Mouse (Mus musculus) forelimb bud, embryonic 11.5 days (tissue): Measurements from ENCODE around the gene Bnipl.

Experiments
- DNase-seq: peaks from one replicate; pipeline ENCODE4 v3.0.0-alpha.2; 2012; ENCODE audit warnings: low read depth, low spot score

Bnipl gene

DNA sequence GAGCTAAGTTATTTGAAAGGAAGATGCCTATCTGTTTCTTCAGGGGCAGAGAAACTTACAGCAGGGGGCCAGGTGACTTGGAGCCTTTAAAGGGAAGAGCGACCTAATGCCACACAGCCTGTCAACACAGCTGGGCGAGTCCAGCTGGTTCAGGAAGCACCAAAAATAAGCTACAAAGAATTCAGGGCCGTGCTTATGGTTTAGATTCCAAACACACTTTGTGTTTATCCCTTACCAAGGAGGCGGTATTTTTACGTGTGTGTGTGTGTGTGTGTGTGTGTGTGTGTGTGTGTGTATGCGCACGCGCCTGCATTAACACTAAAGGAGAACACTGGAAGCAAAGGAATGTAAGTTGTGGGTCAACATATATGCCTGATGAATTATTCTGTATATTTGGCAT is 29.8 kb upstream of the Bnipl start:
- DNase-seq, result no peak

DNA sequence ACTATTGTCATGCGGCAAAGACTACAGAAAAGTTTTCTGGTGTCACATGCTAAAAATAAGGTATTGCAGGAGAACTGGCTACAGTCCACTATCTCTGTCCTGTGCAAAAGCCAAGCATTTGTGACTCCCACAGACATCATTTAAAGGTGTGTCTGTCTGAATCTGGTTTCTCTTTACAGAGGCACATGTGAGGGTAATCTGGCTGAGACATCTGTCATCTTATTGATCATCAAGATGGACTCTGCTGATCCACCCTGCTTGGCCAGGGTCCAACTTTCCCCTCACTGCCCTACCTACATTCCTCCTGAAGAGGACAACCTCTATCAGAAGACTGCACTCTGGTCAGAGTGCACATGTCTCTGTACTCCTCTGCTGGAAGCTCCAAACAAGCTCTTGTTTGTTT is 26.2 kb upstream of the Bnipl start:
- no peak for DNase-seq

GRCm38 (mm10) chr3:95276428-95276934 is 25.5 kb upstream of the Bnipl start:
- DNase-seq, result no peak

GRCm38 (mm10) chr3:95275161-95275560 is 24.2 kb upstream of the Bnipl start:
- DNase-seq, result no peak

GRCm38 (mm10) chr3:95274453-95274852 is 23.5 kb upstream of the Bnipl start:
- DNase-seq, result no peak

DNA sequence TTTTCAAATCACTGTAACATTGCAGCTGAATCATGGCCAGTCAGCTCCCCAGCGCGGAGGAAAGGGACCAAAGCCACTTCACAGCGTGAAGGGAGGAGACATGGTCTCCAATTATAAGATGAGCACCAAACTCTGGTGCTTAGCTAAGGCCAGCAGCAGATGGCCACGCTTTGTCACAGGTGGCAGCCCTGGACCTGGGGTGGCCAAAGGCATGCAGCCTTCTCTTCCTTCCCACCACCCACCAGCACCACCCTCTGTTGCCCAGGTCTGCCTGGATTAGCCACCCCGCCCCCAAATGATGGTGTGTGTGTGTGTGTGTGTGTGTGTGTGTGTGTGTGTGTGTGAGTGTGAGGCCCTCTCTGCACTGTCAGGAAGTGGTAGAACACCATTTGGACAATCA is 22.5 kb upstream of the Bnipl start:
- no peak for DNase-seq

DNA sequence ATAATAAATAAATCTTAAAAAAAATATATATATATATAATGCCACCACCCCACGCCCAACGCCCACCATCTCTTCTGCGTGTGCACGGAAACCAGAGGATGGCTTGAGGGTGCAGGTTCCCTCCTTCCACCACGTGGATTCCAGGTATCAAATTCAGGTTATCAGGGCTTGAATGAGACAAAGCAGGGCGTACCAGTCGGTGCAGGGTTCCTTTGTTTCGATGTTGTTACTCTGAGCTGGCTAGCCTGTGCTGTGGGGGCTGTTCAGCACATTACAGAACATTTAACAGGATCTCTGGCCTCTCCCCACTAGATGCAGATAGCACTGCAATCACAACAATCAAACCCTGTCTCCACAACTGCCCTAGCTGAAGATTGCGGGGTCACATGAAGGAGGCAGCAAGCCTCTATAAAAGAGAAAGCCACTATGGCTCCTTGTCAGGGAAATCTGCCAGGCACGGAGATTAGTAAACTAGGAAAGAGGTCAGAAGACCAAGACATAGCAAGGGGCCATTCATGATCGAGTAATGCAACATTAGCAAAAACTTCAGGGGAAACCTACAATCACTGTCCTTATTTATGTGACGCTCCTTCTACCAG is 19.9 kb upstream of the Bnipl start:
- no peak for DNase-seq

- no peak for DNase-seq
Observed at GRCm38 (mm10) chr3:95269789-95270188, 18.8 kb upstream of the Bnipl start.

GRCm38 (mm10) chr3:95267855-95268254 is 16.9 kb upstream of the Bnipl start:
- DNase-seq, result no peak

GRCm38 (mm10) chr3:95266052-95266451 is 15.1 kb upstream of the Bnipl start:
- DNase-seq, result no peak

DNA sequence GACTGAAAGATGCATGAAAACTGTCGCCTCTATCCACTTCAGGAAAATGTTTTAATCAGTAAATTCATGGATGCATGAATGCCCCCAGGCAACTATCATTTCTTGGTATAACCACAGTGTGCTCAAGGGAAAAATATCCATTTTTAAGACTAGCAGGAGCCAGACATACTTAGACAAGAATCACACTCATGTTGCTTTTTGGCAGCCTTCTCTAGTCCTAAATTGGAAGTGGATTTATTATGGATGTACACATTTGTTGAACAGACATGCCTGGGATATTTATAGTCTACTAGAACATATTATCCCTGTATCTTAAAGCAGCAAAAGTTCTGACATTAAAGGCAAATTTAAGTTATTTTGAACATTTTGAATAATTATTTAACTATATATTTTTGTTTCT is 13.7 kb upstream of the Bnipl start:
- no peak for DNase-seq

- peak; percentile 62 for DNase-seq
Observed at GRCm38 (mm10) chr3:95263089-95263739, 12.2 kb upstream of the Bnipl start.

DNA sequence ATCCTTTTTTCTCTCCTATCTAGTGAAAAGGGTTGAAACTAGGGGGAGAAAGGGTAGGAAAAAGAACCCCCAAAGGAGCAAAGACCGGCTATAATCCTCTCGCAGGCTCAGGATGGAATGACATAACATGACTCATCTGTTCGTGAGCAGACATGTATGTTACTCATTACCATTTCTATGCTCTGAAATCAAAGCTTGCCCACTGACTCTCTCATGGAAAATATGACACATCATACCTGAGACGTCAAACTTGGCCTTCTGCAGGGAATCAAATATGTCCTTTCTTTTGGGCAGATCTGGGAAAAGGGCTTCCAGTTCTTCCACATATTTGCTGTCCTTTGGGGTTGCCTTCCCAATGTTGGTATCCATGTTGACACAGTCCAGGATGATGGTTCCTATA is 11.0 kb upstream of the Bnipl start:
- no peak for DNase-seq

- no peak for DNase-seq
Observed at GRCm38 (mm10) chr3:95256931-95257330, 5.9 kb upstream of the Bnipl start.

GRCm38 (mm10) chr3:95250361-95250760 is 632 bp downstream of the Bnipl start:
- DNase-seq, result no peak

DNA sequence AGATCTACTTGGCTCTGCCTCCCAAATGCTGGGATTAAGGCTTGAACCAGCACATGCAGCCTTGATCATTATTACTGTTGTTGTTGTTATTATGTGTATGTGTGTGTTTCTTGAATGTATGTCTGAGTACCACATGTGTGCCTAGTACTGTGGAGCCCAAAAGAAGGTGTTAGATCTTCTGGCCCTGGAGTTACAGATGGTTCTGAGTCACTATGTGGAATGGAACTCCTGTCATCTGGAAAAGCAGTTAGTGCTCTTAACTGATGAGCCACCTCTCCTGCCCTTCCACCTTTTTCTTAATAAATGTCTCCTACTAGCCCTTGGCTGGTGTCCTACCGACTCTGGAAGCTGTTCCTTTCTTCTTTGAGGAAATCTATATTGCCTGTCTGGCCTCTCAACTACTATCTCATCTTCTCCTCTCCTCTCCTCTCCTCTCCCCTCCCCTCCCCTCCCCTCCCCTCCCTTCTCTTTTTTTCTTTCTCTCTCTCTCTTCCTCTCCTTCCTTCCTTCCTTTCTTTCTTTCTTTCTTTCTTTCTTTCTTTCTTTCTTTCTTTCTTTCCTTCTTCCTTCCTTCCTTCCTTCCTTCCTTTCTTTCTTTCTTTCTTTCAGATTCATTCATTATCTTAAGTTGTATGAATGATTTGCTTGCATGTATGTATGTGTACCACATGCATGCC is 3.2 kb downstream of the Bnipl start:
- DNase-seq, result no peak

DNA sequence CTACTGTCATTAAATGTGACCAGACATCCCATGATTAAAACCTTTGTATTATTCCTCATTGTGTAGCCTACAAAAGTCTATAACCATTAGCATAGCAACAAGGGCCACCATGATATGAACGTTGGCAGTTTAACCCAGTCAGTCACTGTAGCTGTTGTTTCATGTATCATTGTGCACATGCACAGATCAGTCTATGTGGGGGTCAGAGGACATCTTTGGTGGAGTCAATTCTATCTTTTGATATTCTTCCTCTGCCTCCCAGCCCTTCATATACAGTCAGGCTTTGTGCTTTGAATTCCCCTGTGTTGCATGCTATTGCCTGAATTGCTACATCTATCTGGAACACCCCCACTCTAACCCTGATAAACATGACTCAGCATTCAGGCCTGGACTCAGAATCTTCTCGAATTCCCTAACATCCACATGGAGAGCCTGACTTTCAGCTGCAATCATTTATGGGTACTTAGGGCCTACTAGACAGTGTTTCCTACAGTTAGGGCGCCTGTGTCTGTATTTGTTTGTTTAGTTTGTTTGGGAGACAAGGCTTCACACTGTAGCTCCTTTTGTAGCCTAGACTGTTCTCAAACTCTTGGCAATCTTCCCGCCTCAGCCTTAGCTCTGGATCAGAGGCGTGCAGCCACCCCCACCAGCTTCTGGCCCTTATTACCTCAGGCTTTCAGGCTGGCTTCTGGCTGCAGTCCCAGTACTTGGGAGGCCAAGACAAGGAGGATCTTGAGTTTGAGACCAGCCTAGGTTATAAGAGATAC is 4.3 kb downstream of the Bnipl start:
- no peak for DNase-seq

- no peak for DNase-seq
Observed at GRCm38 (mm10) chr3:95243086-95243485, 7.9 kb downstream of the Bnipl start.

GRCm38 (mm10) chr3:95241498-95241897 is 9.5 kb downstream of the Bnipl start, which contains the start of gene Gm128:
Gene Gm128, minus strand, starts transcription at chr3:95241598.
- no peak for DNase-seq

DNA sequence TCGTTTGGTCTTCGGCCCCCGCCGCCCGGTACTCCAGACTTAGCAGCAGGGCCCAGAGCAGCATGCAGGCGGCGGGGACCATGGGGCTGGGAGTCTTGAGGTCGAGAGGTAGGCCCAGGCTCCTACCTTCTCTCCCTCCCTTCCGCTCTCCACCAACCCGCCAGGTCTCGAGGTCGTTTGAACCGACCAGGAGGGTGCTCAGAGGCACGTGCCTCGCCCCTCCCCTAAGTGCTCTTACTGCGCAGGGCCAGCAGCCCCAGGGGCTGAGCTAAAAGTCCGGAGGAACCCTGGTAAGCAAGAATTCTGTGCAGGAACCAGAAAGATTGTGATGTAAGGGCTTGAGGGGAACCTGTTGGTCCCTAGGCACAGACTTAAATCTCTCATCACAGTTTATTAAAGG is 10.1 kb downstream of the Bnipl start:
- no peak for DNase-seq

DNA sequence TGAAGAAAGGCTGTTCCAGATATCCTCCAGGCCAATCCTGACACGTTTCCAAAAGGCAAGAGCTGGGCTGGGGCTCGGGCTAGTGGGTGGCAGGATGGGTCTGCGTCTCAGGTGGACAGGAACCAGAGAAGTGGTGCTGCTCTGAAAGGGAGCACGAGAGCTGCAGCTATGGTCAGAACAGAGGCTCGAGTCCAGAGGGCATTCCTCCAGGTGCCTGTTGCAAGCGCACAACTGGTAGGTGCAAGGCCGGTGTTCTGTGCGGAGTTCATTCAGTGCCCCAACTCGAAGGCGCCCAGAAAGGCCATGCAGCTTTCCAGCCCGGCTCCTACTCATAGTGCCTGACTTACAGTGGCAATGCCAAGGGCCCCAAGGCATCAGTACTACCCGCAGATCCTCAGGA is 11.0 kb downstream of the Bnipl start:
- no peak for DNase-seq

DNA sequence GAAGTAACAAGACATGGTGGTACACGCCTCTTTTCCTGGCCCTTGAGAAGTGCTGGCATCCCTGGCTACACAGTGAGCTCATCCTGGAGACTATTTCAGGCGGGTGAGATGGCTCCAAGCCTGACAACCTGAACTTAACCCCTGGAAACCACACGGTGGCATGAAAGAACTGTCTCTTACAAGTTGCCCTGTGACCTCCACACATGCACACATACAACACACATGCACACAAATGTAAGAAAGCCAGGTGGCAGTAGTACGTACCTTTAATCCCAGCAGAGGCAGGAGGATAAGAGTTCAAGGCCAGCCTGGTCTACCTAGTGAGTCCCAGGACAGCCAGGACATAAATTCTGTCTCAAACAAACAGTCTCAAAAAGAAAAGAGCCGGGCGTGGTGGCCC is 12.0 kb downstream of the Bnipl start:
- no peak for DNase-seq
